Mouse (Mus musculus): Measurements from ENCODE around the gene Rtkn. TPM values are rescaled to one million over a fixed set of nuclear protein-coding genes. Genes with fewer than 3 reads are reported as not detected.
A peak's percentile ranks its signal among the peaks of the same experiment; 100 is the strongest.

Rtkn gene
- total and polyA plus RNA-seq, 2 experiments from 2014 or later = 12.5 to 30.9 TPM

GRCm38 (mm10) chr6:83140044-83140443, 4.8 kb downstream of the Rtkn start:
- no peak for ATAC-seq (ENCODE audit: low FRiP score)
- no peak for TF ChIP-seq CTCF (IDR thresholded peaks at IDR 0.05)
- no peak overlapping the region for H3K4me3 ChIP-seq (ENCODE audit: low read depth, low read length)
- no peak overlapping the region for H3K27ac ChIP-seq (ENCODE audit: low read depth, low read length)
- 91% methylated on average over 8 of the region's 8 CpGs for WGBS
- H3K4me2 ChIP-seq (ENCODE audit: low read depth, low read length, poor library complexity, severe bottlenecking) = no peak overlapping the region
- no peak overlapping the region for H3K9ac ChIP-seq (replicated peaks; ENCODE audit: low read length, poor library complexity, severe bottlenecking)
- DNase-seq (ENCODE audit: low spot score) = no peak
- peaks cover 4% of the 10 kb centered on the region; the same call in 1 of the 2 replicates for H3K4me1 ChIP-seq (ENCODE audit: insufficient read depth, low read length)
- H3K9me3 ChIP-seq (ENCODE audit: low read length) = no peaks in the 10 kb centered on the region
- peaks cover 7% of the 10 kb centered on the region for H3K27me3 ChIP-seq (ENCODE audit: insufficient read depth, low read length)
- no peaks in the 10 kb centered on the region for H3K36me3 ChIP-seq (ENCODE audit: insufficient read depth, low read length)

- H3K27ac ChIP-seq (ENCODE audit: low read depth, low read length) = peak overlapping the region; percentile 38; the same call in 1 of the 2 replicates
- TF ChIP-seq CTCF (IDR thresholded peaks at IDR 0.05) = no peak
- no peaks in the 10 kb centered on the region for H3K9me3 ChIP-seq (ENCODE audit: low read length)
- ATAC-seq (ENCODE audit: low FRiP score) (no peak), DNase-seq (ENCODE audit: low spot score) (no peak)
- H3K4me2 ChIP-seq (ENCODE audit: low read depth, low read length, poor library complexity, severe bottlenecking) = peak overlapping the region; percentile 72
- H3K9ac ChIP-seq (replicated peaks; ENCODE audit: low read length, poor library complexity, severe bottlenecking) = peak overlapping the region; percentile 69; the same call in 1 of the 2 replicates
- H3K36me3 ChIP-seq (ENCODE audit: insufficient read depth, low read length) = no peaks in the 10 kb centered on the region
- peaks cover 4% of the 10 kb centered on the region; the same call in 1 of the 2 replicates for H3K4me1 ChIP-seq (ENCODE audit: insufficient read depth, low read length)
- H3K4me3 ChIP-seq (ENCODE audit: low read depth, low read length) = peak overlapping the region; percentile 41
- 15% methylated on average over 4 of the region's 4 CpGs for WGBS
- peaks cover 7% of the 10 kb centered on the region for H3K27me3 ChIP-seq (ENCODE audit: insufficient read depth, low read length)
Observed at GRCm38 (mm10) chr6:83141636-83142035, 6.4 kb downstream of the Rtkn start.

GRCm38 (mm10) chr6:83142211-83142731, 7.0 kb downstream of the Rtkn start:
- no peak for TF ChIP-seq CTCF (IDR thresholded peaks at IDR 0.05)
- 4% methylated on average over 41 of the region's 41 CpGs for WGBS
- DNase-seq (ENCODE audit: low spot score) = no peak

GRCm38 (mm10) chr6:83142886-83143285, 7.6 kb downstream of the Rtkn start:
- Histone ChIP-seq H3K4me1 (ENCODE audit: insufficient read depth, low read length) (peaks cover 4% of the 10 kb centered on the region; the same call in 1 of the 2 replicates), H3K4me2 (ENCODE audit: low read depth, low read length, poor library complexity, severe bottlenecking) (peak overlapping the region; percentile 72), H3K27ac (ENCODE audit: low read depth, low read length) (no peak overlapping the region), H3K9ac (replicated peaks; ENCODE audit: low read length, poor library complexity, severe bottlenecking) (no peak overlapping the region), H3K4me3 (ENCODE audit: low read depth, low read length) (peak overlapping the region; percentile 41; the same call in 1 of the 2 replicates), H3K9me3 (ENCODE audit: low read length) (no peaks in the 10 kb centered on the region), H3K27me3 (ENCODE audit: insufficient read depth, low read length) (no peaks in the 10 kb centered on the region), H3K36me3 (ENCODE audit: insufficient read depth, low read length) (no peaks in the 10 kb centered on the region)
- no peak for TF ChIP-seq CTCF (IDR thresholded peaks at IDR 0.05)
- DNase-seq (ENCODE audit: low spot score) (no peak), ATAC-seq (ENCODE audit: low FRiP score) (no peak)
- 55% methylated on average over 11 of the region's 11 CpGs for WGBS

More at GRCm38 (mm10) chr6:83142211-83142731, 7.0 kb downstream of the Rtkn start:
- Histone ChIP-seq H3K27ac (ENCODE audit: low read depth, low read length) (peak overlapping the region; percentile 38), H3K9me3 (ENCODE audit: low read length) (no peaks in the 10 kb centered on the region), H3K4me2 (ENCODE audit: low read depth, low read length, poor library complexity, severe bottlenecking) (peak overlapping the region; percentile 72), H3K27me3 (ENCODE audit: insufficient read depth, low read length) (peaks cover 4% of the 10 kb centered on the region; the same call in 1 of the 2 replicates), H3K4me3 (ENCODE audit: low read depth, low read length) (peak overlapping the region; percentile 41), H3K36me3 (ENCODE audit: insufficient read depth, low read length) (no peaks in the 10 kb centered on the region), H3K9ac (replicated peaks; ENCODE audit: low read length, poor library complexity, severe bottlenecking) (peak overlapping the region; percentile 69), H3K4me1 (ENCODE audit: insufficient read depth, low read length) (peaks cover 4% of the 10 kb centered on the region; the same call in 1 of the 2 replicates)
- ATAC-seq (ENCODE audit: low FRiP score) = peak; percentile 36

GRCm38 (mm10) chr6:83145209-83145608, 9.9 kb downstream of the Rtkn start:
- no peak for TF ChIP-seq CTCF (IDR thresholded peaks at IDR 0.05)
- Histone ChIP-seq H3K4me3 (ENCODE audit: low read depth, low read length) (no peak overlapping the region), H3K36me3 (ENCODE audit: insufficient read depth, low read length) (0 out of 2 replicates have a peak, but pooled peaks cover 2% of the 10 kb centered on the region), H3K27me3 (ENCODE audit: insufficient read depth, low read length) (no peaks in the 10 kb centered on the region), H3K4me2 (ENCODE audit: low read depth, low read length, poor library complexity, severe bottlenecking) (no peak overlapping the region), H3K9me3 (ENCODE audit: low read length) (no peaks in the 10 kb centered on the region), H3K4me1 (ENCODE audit: insufficient read depth, low read length) (peaks cover 4% of the 10 kb centered on the region; the same call in 1 of the 2 replicates), H3K27ac (ENCODE audit: low read depth, low read length) (no peak overlapping the region), H3K9ac (replicated peaks; ENCODE audit: low read length, poor library complexity, severe bottlenecking) (no peak overlapping the region)
- 80% methylated on average over 2 of the region's 2 CpGs for WGBS
- no peak for ATAC-seq (ENCODE audit: low FRiP score)
- no peak for DNase-seq (ENCODE audit: low spot score)

- WGBS = 81% methylated on average over 9 of the region's 9 CpGs
- no peaks in the 10 kb centered on the region for H3K9me3 ChIP-seq (ENCODE audit: low read length)
- H3K4me3 ChIP-seq (ENCODE audit: low read depth, low read length) = no peak overlapping the region
- no peak overlapping the region for H3K9ac ChIP-seq (replicated peaks; ENCODE audit: low read length, poor library complexity, severe bottlenecking)
- TF ChIP-seq CTCF (IDR thresholded peaks at IDR 0.05) = no peak
- no peak overlapping the region for H3K27ac ChIP-seq (ENCODE audit: low read depth, low read length)
- H3K4me1 ChIP-seq (ENCODE audit: insufficient read depth, low read length) = peaks cover 4% of the 10 kb centered on the region; the same call in 1 of the 2 replicates
- H3K27me3 ChIP-seq (ENCODE audit: insufficient read depth, low read length) = no peaks in the 10 kb centered on the region
- H3K4me2 ChIP-seq (ENCODE audit: low read depth, low read length, poor library complexity, severe bottlenecking) = no peak overlapping the region
- DNase-seq (ENCODE audit: low spot score) (no peak), ATAC-seq (ENCODE audit: low FRiP score) (no peak)
- 0 out of 2 replicates have a peak, but pooled peaks cover 2% of the 10 kb centered on the region for H3K36me3 ChIP-seq (ENCODE audit: insufficient read depth, low read length)
Observed at GRCm38 (mm10) chr6:83145805-83146204, 10.5 kb downstream of the Rtkn start.
